Mouse (Mus musculus) common myeloid progenitor, adult 5-6 weeks (primary cell): ENCODE data around the gene Ccdc127. TPM values are rescaled to one million over a fixed set of nuclear protein-coding genes. Genes with fewer than 3 reads are reported as not detected.

Source experiments
- ATAC-seq: replicated peaks from 2 replicates; pipeline ENCODE4 v1.8.0; 2016; ENCODE audit warnings: low read depth, mild to moderate bottlenecking, moderate TSS enrichment, inconsistent platforms; ENCODE audit not compliant: poor library complexity, severe bottlenecking
- total RNA-seq: library from RNA; stranded (forward); fragments of 200-1000, 187-1606 nt; gene quantifications from 2 replicates; pipeline ENCODE4 v1.2.3, GENCODE M21; 2017

Gene Ccdc127
- 65.0 and 79.4 TPM in 2 replicates for total RNA-seq

DNA sequence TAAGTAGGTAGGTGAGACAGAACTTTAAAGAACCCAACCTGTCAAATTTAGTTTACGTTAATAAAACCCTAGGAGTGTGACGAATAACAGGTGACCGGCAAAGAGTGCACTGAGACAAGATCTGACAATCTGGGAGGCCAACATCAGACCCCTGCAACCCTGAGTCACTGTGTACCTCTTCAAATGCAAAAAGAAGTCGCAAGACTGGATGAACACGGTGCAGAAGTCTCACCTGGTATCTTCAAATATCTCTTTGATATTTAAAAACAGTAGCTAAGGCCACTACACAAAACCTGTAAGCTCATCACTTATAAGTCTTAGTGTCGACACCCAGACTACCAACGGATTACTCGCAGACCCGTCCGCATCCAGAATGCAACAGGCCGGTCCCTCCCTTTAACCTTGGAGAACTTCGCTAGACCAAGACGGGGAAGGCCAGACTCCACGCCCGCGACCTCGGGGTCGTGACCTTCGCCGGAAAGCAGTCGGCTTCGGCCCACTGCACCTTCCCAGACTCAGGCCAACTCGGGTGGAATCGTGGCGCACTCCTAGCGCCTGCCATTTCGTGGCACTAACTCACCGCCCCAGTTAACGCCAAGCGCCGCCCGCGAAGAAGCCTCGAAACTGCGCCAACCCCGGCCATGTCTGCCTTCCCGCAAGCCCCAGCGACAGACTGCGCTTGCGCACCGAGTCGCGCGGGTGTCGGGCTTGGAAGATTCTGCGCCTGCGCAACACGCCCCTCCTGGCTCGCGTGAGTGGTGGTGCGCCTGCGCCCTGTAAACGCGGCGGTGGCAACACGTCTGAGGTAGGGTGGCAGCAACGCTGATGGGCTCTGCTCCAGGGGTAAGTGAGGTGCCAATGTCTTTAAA is at the start of gene Ccdc127, which contains the start of gene Sdha:
Gene Ccdc127, plus strand, starts transcription at position 744 of the 869 bp plus-strand sequence.
Gene Sdha, minus strand, starts transcription at position 715 of the 869 bp plus-strand sequence.
- ATAC-seq = peak; percentile 97

DNA sequence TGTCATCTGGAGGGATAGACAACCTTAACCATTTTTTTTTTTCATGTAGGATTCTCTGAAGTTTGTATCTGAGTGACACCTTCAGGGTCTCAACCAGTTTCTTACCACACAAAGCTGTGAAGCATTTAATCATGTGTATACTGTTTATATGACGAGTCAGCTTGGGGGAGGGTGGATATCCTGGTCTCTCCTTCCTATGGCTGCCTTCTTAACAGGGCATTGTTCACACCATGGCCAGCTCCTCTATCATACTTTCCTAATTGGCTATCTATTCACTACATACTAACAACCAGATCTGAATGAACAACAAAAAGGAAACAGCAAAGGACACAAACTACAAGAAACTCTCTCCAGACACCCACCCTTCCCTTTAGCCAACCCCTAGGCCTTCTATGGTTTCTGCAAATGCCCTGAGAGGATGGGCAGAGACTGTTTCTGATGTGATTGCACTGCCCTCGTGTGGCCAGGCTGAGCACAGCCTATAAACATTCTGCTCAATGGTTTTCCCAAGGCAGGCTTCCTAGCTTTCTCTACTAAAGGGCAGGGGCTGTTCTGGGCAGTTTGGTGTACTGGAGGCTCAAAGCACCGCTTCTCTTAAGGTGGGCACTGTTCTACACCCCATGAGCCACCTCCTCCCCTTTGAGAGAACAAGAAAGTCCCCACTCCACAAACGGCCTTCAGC is 49.0 kb upstream of the Ccdc127 start:
- ATAC-seq = peak; percentile 95

DNA sequence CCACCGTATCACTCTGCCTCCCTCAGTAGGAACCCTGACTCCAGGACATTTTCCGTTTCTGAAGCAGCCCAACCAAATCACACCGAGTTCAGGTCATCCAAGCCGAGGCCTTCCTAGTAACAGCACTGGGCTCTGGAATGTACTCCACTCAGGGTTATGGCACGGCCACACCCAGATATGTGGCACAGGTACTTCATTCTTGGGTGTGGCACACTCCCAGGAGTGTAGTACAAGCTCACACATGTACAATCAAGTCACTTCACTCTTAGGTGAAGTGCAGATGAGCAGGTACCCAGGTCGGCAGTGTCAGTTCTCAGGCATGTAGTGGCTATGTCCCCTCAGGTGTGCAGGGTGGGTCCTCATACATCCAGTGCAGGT is 48.5 kb upstream of the Ccdc127 start:
- no peak for ATAC-seq

DNA sequence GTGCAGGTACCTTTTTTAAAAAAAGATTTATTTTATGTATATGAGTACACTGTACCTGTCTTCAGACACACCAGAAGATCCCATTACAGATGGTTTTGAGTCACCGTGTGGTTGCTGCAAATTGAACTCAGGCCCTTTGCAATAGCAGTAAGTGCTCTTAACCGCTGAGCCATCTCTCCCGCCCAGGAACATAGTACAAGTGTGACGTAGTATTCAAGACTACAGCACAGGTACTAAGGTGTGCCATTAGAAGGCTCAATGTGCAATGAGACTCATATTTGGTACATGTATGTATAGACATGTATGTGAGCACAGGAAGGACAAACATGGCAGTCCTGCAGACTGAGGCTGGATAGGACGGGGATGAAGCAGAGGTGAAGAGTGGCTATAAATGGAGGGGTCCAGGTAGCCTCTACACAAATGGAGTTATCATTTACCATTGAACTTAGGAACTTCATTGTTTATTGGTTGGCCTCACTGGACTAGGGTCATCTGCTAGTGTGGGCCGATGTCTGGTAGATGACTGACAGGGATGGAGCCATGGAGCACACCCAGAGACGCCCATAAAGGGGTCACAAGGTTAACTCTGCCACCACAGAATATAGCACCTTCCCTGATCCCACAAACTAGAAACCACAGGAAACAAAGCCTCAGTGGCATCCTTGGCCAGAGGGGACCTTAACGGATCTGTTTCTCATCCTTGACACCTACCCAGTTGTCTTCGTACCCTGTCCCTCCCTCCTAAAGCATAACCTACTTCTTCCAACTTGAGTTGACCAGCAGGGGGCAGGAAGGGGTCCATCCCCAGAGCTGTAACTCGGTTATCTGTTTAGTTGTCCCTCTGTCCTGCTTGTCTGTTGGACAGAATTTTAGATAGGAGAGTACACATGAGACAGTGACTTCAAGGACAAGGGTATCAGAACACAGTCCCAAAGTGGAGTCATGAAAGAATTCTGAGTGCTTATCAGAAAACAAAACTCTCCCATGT is 47.8 kb upstream of the Ccdc127 start:
- no peak for ATAC-seq

DNA sequence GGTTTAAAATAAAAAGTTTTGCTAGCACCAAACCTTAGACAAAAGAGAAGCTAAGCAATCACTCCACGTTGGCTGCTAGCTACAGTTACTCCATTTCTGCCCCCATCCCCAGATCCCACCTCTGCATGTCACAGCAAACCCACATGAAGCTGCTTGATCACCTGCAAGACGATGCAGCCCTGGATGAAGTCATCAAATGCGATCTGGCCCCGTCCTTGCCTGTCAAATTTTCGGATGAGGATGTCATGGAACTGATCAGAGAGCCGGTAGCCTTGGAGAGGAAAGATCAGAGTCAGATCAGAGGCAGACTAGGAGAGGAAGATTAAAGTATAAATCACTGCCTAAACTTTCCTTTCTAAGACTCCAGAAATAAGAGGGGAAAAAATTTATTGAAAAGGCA is 44.7 kb upstream of the Ccdc127 start:
- no peak for ATAC-seq

DNA sequence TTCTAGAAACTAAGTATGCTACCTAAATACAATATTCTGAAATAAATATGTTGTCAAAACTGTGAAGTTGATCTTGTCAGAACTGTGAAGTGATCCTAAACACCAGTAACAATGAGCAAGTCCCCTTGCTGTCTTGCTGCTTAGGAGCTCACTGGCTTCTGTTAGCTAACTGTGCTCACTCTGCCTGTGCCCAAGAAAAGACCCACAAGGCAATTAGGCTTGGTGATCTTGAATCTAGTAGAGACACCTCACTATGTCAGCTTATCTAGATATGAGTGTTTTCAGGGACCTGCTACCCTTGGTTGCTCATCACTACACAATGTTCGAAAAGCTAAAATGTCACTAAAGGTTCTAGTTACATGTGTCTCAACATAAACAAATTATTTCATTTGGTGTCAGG is 44.3 kb upstream of the Ccdc127 start:
- no peak for ATAC-seq

DNA sequence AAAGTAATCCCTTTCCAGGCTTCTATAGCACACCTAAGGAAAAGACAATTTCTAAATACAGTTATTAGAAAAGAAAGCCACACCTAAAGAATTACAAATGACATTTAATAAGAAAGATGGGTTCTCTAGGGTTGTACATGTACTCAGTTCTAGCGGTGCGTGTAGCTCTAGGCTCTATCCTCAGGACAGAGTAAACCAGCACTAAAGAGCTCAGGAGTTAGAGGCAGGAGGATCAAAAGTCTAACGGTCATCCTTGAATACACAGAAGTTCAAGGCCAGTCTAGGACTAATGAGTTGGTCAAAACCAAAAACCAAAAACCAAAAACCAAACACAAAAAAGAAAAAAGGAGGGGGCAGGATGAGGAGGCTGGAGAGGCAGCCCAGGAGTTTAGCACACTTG is 35.5 kb upstream of the Ccdc127 start:
- no peak for ATAC-seq

DNA sequence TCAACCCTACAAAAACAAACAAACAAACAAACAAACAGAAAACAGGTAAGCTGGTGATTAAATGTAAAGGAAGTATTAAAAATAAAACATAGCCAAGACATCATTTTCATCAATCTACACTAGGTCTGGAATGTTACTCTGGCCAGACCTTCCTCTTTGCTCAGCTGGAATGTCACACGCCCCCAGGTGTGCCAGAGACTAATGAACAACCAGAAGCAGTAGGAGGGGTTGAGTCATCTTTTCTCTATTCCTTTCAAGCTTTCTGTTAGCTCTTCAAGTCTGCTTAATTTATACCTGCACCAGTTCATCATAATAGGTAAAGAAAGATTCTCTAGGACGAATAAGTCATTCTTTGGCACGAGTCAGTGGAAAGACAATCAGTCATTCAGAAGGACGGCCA is 33.7 kb upstream of the Ccdc127 start:
- ATAC-seq = no peak

DNA sequence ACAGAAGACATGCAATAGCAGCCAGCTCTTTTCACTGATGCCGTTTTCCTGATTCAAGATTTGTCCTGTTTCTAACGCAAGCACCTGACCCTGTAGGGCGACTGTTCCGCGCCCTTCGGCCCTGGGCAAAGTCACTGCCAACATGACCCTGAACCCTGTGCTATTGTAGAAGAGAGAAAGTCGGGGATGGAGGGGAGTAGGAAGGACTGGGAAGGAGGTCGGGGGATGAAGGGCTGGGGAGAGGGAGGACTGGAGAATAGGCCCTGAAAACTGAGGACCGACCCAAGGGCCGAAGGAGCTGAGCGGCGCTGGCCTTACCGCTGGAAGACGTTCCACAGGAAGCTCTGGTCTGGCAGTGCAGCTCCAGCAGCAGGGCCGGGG is 33.3 kb upstream of the Ccdc127 start:
- no peak for ATAC-seq

DNA sequence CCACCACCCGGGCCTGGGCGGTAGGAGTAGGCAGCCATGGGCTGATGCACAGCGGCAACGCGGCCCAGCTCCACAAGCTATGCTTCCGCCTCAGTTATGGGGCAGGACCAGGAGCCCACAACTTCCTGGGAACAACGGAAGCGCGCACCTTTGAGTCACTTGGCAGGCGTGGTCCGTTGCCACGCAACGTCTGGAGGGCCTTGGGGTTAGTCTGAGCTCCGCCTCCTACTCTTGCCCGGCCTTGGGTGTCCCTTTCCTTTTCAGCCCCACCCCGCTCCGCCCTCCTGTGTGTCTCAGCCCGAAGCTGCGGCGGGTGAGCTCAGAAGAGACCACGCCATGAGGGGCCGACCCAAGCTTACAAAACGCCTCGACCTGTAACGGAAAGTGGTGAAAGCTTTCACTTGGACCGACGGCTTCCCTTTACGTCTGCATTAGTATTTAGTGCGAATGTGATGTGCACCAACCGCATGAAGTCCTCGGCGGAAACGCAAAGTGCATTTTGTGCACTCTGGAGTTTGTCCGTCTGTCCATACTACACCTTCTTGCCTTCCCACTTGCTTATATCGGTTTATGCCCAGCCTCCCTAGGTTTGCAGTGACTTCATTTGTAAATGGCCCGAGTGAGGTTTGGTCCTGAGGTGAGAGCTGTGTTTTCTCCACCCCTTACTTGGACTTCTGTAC is 32.8 kb upstream of the Ccdc127 start, which contains the start of gene Pdcd6:
Gene Pdcd6, minus strand, starts transcription at position 411 of the 680 bp plus-strand sequence.
- peak; percentile 97 for ATAC-seq

DNA sequence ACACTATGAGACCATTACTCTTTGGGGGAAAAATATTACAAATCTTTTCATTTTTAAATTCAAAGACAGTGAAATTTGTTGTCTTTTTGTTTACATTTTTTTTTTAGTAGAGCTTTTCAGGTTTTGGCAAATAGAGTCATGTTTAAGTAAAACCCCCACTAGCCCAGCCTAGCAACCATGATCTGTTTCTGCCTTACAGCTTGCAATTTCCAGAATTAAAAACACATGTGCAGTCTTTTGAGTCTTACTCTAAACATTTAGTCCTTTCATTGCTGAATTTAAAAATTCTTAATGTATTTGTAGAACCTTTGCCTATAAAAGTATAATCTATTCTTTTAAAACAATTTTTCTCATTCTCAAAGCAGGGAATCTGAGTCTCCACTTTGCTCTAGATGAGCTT is 20.8 kb upstream of the Ccdc127 start:
- ATAC-seq = no peak

DNA sequence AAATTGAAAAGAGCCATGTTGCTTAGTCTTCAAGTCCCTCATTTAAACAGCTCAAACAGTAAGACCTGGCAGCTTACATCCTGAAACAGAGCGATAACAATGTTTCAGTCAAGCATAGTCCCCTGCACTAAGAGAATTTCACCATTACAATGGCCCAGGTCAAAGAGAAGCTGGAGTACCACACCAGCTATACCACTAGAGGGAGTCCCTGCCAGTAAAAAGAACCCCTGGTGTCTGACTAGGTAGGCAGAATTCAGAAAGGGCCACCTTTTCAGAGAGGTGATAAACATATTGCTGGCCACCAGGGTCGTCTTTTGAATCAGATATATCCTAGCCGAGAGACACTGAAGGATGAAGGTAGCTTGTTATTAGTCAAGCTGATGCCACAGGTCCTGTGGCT is 9.1 kb upstream of the Ccdc127 start:
- ATAC-seq = peak; percentile 100

DNA sequence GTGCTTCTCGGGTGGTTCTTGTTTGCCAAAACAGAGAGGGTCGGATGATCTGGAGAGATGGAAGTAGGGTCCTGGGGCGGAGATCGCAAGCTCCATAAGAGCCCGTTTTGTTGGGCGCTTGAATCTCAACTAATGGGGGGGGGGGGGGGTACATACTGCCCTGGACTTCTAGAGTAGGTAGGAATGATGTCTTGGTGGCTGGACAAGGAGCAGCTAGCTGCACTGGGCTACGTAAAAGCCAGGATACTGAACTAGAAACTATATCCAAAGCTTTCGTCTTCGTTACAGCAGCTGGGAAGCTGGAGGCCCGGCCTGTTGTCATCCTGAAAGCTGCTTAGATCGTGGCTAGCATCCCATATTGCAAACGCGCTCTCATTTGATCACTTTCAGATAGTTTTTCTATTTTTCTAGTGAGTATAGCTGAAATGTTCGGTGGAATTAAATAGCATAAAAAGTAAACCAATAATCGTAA is 362 bp downstream of the Ccdc127 start:
- ATAC-seq = peak; percentile 12; the same call in 1 of the 2 replicates

DNA sequence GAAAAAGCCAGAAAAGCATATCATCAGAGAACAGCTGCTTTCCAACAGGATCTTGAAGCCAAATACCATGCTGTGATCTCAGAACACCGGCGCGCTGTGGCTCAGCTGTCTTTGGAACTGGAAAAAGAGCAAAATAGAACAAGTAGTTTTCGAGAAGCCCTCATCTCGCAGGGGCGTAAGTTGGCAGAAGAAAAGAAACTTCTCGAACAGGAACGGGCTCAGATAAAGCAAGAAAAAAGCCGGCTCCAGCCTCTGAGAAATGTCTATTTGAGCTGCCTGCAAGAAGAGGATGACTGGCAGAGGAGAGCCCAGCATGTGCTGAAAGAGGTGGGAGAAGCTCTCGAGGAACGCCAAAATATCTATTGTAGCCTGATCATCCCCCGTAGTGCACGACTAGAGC is 6.4 kb downstream of the Ccdc127 start:
- ATAC-seq = no peak

DNA sequence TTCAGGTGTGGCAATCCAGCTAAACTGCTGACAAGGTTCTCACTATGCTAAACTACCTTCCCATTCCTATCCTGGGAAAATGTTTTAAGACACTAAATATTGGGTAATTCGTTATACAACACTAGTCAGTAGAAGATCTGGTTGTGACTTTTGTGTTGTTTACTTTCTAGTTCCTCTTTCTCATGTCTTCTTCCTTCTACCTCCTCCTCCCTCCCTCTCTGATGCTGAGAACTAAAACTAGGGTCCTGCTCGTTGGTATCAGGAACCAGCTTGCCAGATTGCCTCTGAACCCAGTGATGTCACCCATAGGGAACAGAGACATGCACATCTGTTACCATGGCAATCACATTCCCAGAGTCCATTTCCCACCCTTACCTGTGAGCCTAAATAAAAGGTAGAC is 12.1 kb downstream of the Ccdc127 start:
- ATAC-seq = peak; percentile 67

DNA sequence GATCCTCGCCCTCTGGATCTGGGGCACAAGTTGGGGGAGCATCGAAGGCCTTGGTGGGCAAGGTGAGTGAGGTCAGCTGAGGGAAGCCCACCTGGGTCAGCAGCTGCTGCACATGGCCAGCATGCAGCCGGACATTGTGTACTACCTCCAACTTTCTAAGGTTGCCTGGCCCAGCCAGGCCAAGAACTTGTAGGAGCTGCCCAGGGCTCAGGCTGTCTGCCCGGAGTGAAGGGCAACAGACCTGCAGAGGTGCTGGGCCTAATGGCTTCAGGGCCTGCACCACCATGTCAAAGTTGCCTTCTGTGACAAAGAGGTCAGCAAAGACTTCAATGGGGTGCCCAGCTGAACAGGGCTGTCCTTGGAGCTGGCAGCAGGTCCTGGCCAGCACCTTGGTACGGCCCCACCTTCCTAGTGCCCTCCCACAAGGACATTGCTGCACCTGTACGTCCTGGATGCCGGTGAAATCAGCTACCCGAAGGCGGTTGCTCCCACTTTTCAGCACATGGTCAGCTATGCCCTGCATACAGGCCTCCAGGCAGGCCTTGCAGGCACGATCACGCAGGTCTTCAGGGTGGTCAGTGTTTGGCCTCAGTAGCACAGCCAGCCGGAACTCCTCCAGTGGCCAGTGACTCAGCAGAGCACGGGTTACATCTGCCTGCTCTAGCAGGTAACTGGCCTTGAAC is 13.2 kb downstream of the Ccdc127 start:
- peak; percentile 24; the same call in 1 of the 2 replicates for ATAC-seq

DNA sequence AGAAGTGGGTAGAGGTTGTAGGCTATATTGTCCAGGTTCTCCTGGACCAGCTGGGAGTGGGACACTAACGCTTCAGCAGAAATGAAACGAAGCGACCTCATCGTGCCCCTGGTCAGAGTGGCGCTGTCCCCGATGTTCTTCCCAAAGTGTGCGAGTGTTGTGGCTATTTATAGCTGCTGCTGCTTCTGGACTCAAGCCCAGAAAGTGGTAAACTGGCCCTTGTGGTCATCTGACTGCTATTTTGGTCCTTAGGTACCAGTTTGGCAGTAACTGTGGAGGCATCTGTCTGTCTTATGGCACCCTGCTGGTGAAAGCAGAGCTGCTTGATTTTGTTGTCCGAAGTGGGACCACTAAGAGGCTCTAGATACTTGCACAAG is 13.7 kb downstream of the Ccdc127 start, which contains the start of gene Lrrc14b:
Gene Lrrc14b, minus strand, starts transcription at position 147 of the 377 bp plus-strand sequence.
- peak; percentile 33 for ATAC-seq

DNA sequence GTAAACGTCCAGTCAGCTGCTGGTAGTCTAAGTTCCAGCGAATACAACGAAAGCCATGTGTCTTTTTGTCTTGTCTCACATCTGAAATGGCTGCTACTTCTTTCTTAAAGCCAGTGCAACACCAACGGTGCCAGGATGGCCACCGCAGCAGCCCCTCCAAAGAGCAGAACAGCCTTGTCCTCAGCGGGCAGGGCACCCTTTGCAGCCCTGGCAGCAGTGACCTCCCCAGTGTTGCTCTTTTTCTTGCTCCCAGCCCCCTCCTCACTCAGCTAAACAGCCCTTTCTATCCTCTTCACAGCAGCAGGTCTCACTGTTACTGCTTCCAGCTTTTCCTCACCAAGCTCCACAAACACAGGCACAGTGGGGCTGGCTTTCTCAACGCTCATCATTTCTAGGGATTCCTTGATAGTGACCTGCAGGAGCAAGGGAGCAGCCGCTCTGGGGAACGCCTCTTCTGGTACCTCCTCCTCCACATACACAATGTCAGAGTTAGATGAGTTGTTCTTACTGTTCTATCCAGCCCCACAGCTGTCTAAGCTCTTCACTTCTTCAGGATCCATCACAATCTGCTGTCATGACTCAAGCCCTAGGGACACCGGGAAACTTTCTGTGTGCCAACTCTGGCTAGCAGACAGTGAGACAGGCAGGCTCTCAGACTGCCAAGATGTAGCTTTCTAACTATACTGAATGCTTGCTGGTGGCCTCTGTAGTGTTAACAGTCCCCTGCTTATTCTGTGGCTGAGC is 31.6 kb downstream of the Ccdc127 start:
- ATAC-seq = no peak
